Mouse (Mus musculus): Measurements from ENCODE around the gene 2310034G01Rik.

- TF ChIP-seq CTCF (IDR thresholded peaks at IDR 0.05; ENCODE audit: low read depth) = no peak
- TF ChIP-seq EP300 (IDR thresholded peaks at IDR 0.05; ENCODE audit: low read depth) = no peak
Observed at GRCm38 (mm10) chr19:46394712-46395108, 44.6 kb upstream of the 2310034G01Rik start.
